Mouse (Mus musculus) liver, embryonic 11.5 days (tissue): ENCODE results near the gene Nfxl1. TPM values are rescaled to one million over a fixed set of nuclear protein-coding genes. Genes with fewer than 3 reads are reported as not detected.
"Not testable (repeated sequence)": the region's sequence is repeated elsewhere in the genome, so short reads cannot be mapped to it uniquely, and the experiment has no call there.

Experiments
- ATAC-seq: fragments of 200-750 bp; cut with Nextera tagmentation; replicated peaks from 2 replicates; pipeline ENCODE4 v1.8.0; 2017; ENCODE audit warnings: moderate number of reproducible peaks, mild to moderate bottlenecking, moderate TSS enrichment, moderate library complexity; ENCODE audit not compliant: low FRiP score
- DNase-seq: peaks from one replicate; pipeline ENCODE4 v3.0.0-alpha.2; 2017; ENCODE audit warnings: low spot score
- H3K27ac ChIP-seq: fragments of 300-500 bp; sonication (generic); 2 replicates; pipeline ENCODE4 v1.5.1; 2014; ENCODE audit warnings: mild to moderate bottlenecking, low read depth, low read length, control low read depth
- H3K27me3 ChIP-seq: fragments of 300-500 bp; sonication (generic); replicated peaks from 2 replicates; pipeline ENCODE4 v1.6.1; 2014; ENCODE audit warnings: low read length, mixed read lengths; ENCODE audit not compliant: control insufficient read depth, insufficient read depth
- H3K36me3 ChIP-seq: fragments of 300-500 bp; sonication (generic); 2 replicates; pipeline ENCODE4 v1.6.1; 2014; ENCODE audit warnings: mild to moderate bottlenecking, low read length, moderate library complexity, mixed read lengths; ENCODE audit not compliant: control insufficient read depth, insufficient read depth
- H3K4me1 ChIP-seq: fragments of 300-500 bp; sonication (generic); replicated peaks from 2 replicates; pipeline ENCODE4 v1.6.1; 2014; ENCODE audit warnings: low read length, mixed read lengths; ENCODE audit not compliant: control insufficient read depth, insufficient read depth
- H3K4me2 ChIP-seq: fragments of 300-500 bp; sonication (generic); 2 replicates; pipeline ENCODE4 v1.6.1; 2014; ENCODE audit warnings: mild to moderate bottlenecking, control low read depth, moderate library complexity
- H3K4me3 ChIP-seq: fragments of 300-500 bp; sonication (generic); 2 replicates; pipeline ENCODE4 v1.5.1; 2014; ENCODE audit warnings: low read depth, low read length, control low read depth
- H3K9ac ChIP-seq: fragments of 300-500 bp; sonication (generic); 2 replicates; pipeline ENCODE4 v1.6.1; 2014; ENCODE audit warnings: low read depth, low read length, control low read depth
- H3K9me3 ChIP-seq: fragments of 300-500 bp; sonication (generic); 2 replicates; pipeline ENCODE4 v1.6.1; 2016; ENCODE audit warnings: low read length, inconsistent platforms, mixed read lengths; ENCODE audit not compliant: control insufficient read depth
- WGBS: fragments of 180-500 bp; shearing (Covaris S2); extraction: QIAGEN DNeasy Blood & Tissue Kit; methylation state at CpG from one replicate; pipeline ENCODE4 v1.1.7; 2014; 5-methylcytosine and 5-hydroxymethylcytosine counted together
- polyA plus RNA-seq: library from polyadenylated mRNA; unstranded; fragments of >200 nt; fragmentation: Nextera tagmentation; extraction: Ambion mirVana; gene quantifications from 2 replicates; pipeline ENCODE4 v1.2.1, GENCODE M21; 2014

The Nfxl1 gene
- 14.7 and 15.4 TPM in 2 replicates for polyA plus RNA-seq

- Histone ChIP-seq H3K9ac (peak within 1 kb of the TSS; percentile 89), H3K27ac (peak within 1 kb of the TSS; percentile 62), H3K4me1 (peaks cover 4% of the 10 kb centered on the region), H3K4me3 (peak within 1 kb of the TSS; percentile 94), H3K9me3 (0 out of 2 replicates have a peak, but pooled peaks cover 2% of the 10 kb centered on the region), H3K27me3 (no peaks in the 10 kb centered on the region), H3K36me3 (no peaks in the 10 kb centered on the region), H3K4me2 (peak within 1 kb of the TSS; percentile 95)
- DNase-seq (peak; percentile 95), ATAC-seq (peak; percentile 92)
- WGBS: under 1% methylated on average over 42 of the region's 42 CpGs
Observed at GRCm38 (mm10) chr5:72559544-72560049, at the start of gene Nfxl1. Gene Nfxl1 (minus strand): TSS chr5:72559684.

- WGBS: 76% methylated on average over 4 of the region's 4 CpGs
- H3K4me3 ChIP-seq: no peak overlapping the region
- no peaks in the 10 kb centered on the region for H3K9me3 ChIP-seq
- no peaks in the 10 kb centered on the region for H3K36me3 ChIP-seq
- no peak overlapping the region for H3K4me2 ChIP-seq
- H3K27me3 ChIP-seq: no peaks in the 10 kb centered on the region
- H3K27ac ChIP-seq: no peak overlapping the region
- ATAC-seq: no peak
- no peak for DNase-seq
- H3K9ac ChIP-seq: no peak overlapping the region
- H3K4me1 ChIP-seq: no peaks in the 10 kb centered on the region
Observed at GRCm38 (mm10) chr5:72603138-72603537, 43.7 kb upstream of the Nfxl1 start.

GRCm38 (mm10) chr5:72601006-72601405 is 41.5 kb upstream of the Nfxl1 start:
- Histone ChIP-seq H3K9ac (no peak overlapping the region), H3K4me3 (no peak overlapping the region), H3K36me3 (no peaks in the 10 kb centered on the region), H3K27ac (no peak overlapping the region), H3K9me3 (no peaks in the 10 kb centered on the region), H3K4me1 (no peaks in the 10 kb centered on the region), H3K27me3 (no peaks in the 10 kb centered on the region), H3K4me2 (no peak overlapping the region)
- peak; percentile 40 for DNase-seq
- 20% methylated on average over 5 of the region's 5 CpGs for WGBS
- no peak for ATAC-seq

GRCm38 (mm10) chr5:72587192-72587681 is 27.8 kb upstream of the Nfxl1 start, which contains the start of gene Gm5868:
Gene Gm5868 (minus strand): TSS chr5:72587551.
- H3K9ac ChIP-seq: no peak within 1 kb of the TSS
- peaks cover 19% of the 10 kb centered on the region for H3K27me3 ChIP-seq
- H3K36me3 ChIP-seq: no peaks in the 10 kb centered on the region
- H3K9me3 ChIP-seq: no peaks in the 10 kb centered on the region
- 5% methylated on average over 37 of the region's 38 CpGs for WGBS
- no peak within 1 kb of the TSS for H3K27ac ChIP-seq
- H3K4me1 ChIP-seq: no peaks in the 10 kb centered on the region
- ATAC-seq (0 out of 2 replicates have a peak, but pooled peaks have one; percentile 15), DNase-seq (peak; percentile 33)
- H3K4me3 ChIP-seq: peak within 1 kb of the TSS; percentile 39
- H3K4me2 ChIP-seq: peak within 1 kb of the TSS; percentile 62

- not testable (repeated sequence) for H3K36me3 ChIP-seq, H3K27ac ChIP-seq, DNase-seq, H3K9me3 ChIP-seq, H3K4me1 ChIP-seq, H3K9ac ChIP-seq
- Histone ChIP-seq H3K4me3 (0 out of 2 replicates have a peak overlapping the region, but pooled peaks have one; percentile 39), H3K27me3 (peaks cover 19% of the 10 kb centered on the region), H3K4me2 (peak overlapping the region; percentile 62)
- ATAC-seq: 0 out of 2 replicates have a peak, but pooled peaks have one; percentile 4
- 48% methylated on average over 25 of the region's 25 CpGs for WGBS
Observed at GRCm38 (mm10) chr5:72586667-72587191, 27.2 kb upstream of the Nfxl1 start.

- H3K4me1 ChIP-seq, H3K27ac ChIP-seq, H3K9me3 ChIP-seq, H3K4me3 ChIP-seq, H3K9ac ChIP-seq, ATAC-seq, DNase-seq, H3K36me3 ChIP-seq, H3K4me2 ChIP-seq: not testable (repeated sequence)
- 45% methylated on average over 7 of the region's 7 CpGs for WGBS
- H3K27me3 ChIP-seq: peaks cover 23% of the 10 kb centered on the region
Observed at GRCm38 (mm10) chr5:72586122-72586521, 26.6 kb upstream of the Nfxl1 start.

GRCm38 (mm10) chr5:72580970-72581332 is 21.5 kb upstream of the Nfxl1 start, which contains the start of gene Zar1:
Gene Zar1 (minus strand): TSS chr5:72581254.
- not testable (repeated sequence) for DNase-seq, ATAC-seq

GRCm38 (mm10) chr5:72580088-72580969 is 20.8 kb upstream of the Nfxl1 start:
- peaks cover 22% of the 10 kb centered on the region for H3K27me3 ChIP-seq
- H3K9me3 ChIP-seq, ATAC-seq, H3K27ac ChIP-seq, H3K4me1 ChIP-seq, H3K9ac ChIP-seq, H3K36me3 ChIP-seq: not testable (repeated sequence)
- peak overlapping the region; percentile 40 for H3K4me3 ChIP-seq
- H3K4me2 ChIP-seq: peak overlapping the region; percentile 71
- 7% methylated on average over 54 of the region's 73 CpGs for WGBS
- peak; percentile 45 for DNase-seq

More at GRCm38 (mm10) chr5:72580970-72581332, 21.5 kb upstream of the Nfxl1 start, which contains the start of gene Zar1:
- H3K4me3 ChIP-seq: peak within 1 kb of the TSS; percentile 40
- not testable (repeated sequence) for H3K36me3 ChIP-seq, H3K27ac ChIP-seq, H3K4me1 ChIP-seq, H3K9ac ChIP-seq, H3K9me3 ChIP-seq
- 12% methylated on average over 14 of the region's 21 CpGs for WGBS
- peaks cover 22% of the 10 kb centered on the region for H3K27me3 ChIP-seq
- H3K4me2 ChIP-seq: peak within 1 kb of the TSS; percentile 71
